ENCODE assay signal across 8 mouse cellular contexts in genomic region chr7:45413113-45413863, GRCm38 (mm10). TPM values are rescaled to one million over a fixed set of nuclear protein-coding genes. Genes with fewer than 3 reads are reported as not detected.
DNase-seq lines count a peak whose midpoint lies in the region; ATAC-seq lines count a peak whose summit lies in the region.

Gene Ntf5, plus strand, starts transcription at chr7:45413695.

- H3K4me3 ChIP-seq in liver, embryonic 12.5 days, result peak within 1 kb of the TSS; percentile 55
- H3K4me3 ChIP-seq in neural tube, embryonic 12.5 days, result peak within 1 kb of the TSS; percentile 43

- H3K36me3 ChIP-seq in liver, embryonic 12.5 days, result no peaks in the 10 kb centered on the region
- no peaks in the 10 kb centered on the region for H3K36me3 ChIP-seq in neural tube, embryonic 12.5 days

- ATAC-seq in liver, embryonic 12.5 days, result no peak
- ATAC-seq in neural tube, embryonic 12.5 days (ENCODE audit: low FRiP score, low read depth), result peak; percentile 35; the same call in 1 of the 2 replicates

- H3K9me3 ChIP-seq in liver, embryonic 12.5 days (replicated peaks), result no peaks in the 10 kb centered on the region
- no peaks in the 10 kb centered on the region for H3K9me3 ChIP-seq in neural tube, embryonic 12.5 days

- H3K4me1 ChIP-seq in liver, embryonic 12.5 days, result peaks cover 28% of the 10 kb centered on the region
- peaks cover 16% of the 10 kb centered on the region for H3K4me1 ChIP-seq in neural tube, embryonic 12.5 days

- DNase-seq in gastrocnemius, postnatal 25 days, result peak; percentile 64
- no peak for DNase-seq in gastrocnemius, postnatal 4 days (ENCODE audit: low spot score in 2 of 2)
- peak; percentile 76 for DNase-seq in ZHBTc4 (ENCODE audit: low read depth, low spot score)
- DNase-seq in heart, postnatal 14 days, result peak; percentile 45 to 46
- DNase-seq in cerebellum, postnatal 4 days (ENCODE audit: low spot score in 2 of 2), result no peak
- no peak for DNase-seq in left cerebral cortex, adult 9 months (ENCODE audit: low spot score in 2 of 2)

- intact Hi-C loops in heart, postnatal 14 days (cut with DNase I), result no loop called here

- peak within 1 kb of the TSS; percentile 53 for H3K9ac ChIP-seq in liver, embryonic 12.5 days
- peak within 1 kb of the TSS; percentile 56 for H3K9ac ChIP-seq in neural tube, embryonic 12.5 days

- H3K27ac ChIP-seq in liver, embryonic 12.5 days, result peak within 1 kb of the TSS; percentile 58
- no peak within 1 kb of the TSS for H3K27ac ChIP-seq in neural tube, embryonic 12.5 days

- peaks cover 100% of the 10 kb centered on the region for H3K27me3 ChIP-seq in liver, embryonic 12.5 days (replicated peaks)
- H3K27me3 ChIP-seq in neural tube, embryonic 12.5 days (replicated peaks), result peaks cover 97% of the 10 kb centered on the region

- peak within 1 kb of the TSS; percentile 75 for H3K4me2 ChIP-seq in liver, embryonic 12.5 days
- peak within 1 kb of the TSS; percentile 82 for H3K4me2 ChIP-seq in neural tube, embryonic 12.5 days (replicated peaks)

- WGBS in liver, embryonic 12.5 days (ENCODE audit: insufficient replicate concordance), result 3% methylated on average over 45 of the region's 45 CpGs
- WGBS in neural tube, embryonic 12.5 days, result 3% methylated on average over 45 of the region's 45 CpGs

RNA-seq across cellular contexts. Expression of gene Ntf5, which starts in this region (rescaled TPM):
- total RNA-seq in gastrocnemius, postnatal 25 days (2021), result 1 to 10 TPM; 3.9 to 6.6 TPM
- under 1 TPM; 0.61 to 0.98 TPM for total RNA-seq in gastrocnemius, postnatal 4 days (2021)
- total RNA-seq in heart, postnatal 14 days (2021), result under 1 TPM in 1 of 2 experiments, not detected in 1; 0.14 TPM
- polyA plus RNA-seq in liver, embryonic 12.5 days (2016; fragmentation: Nextera tagmentation; extraction: Ambion mirVana), result 0.81 and 0.87 TPM in 2 replicates
- polyA plus RNA-seq in neural tube, embryonic 12.5 days (2016; fragmentation: Nextera tagmentation; extraction: Ambion mirVana), result 0.57 and 0.65 TPM in 2 replicates

Comparison
In these comparisons a context has a peak if more than half of its experiments do, and no peak if none do; other contexts are left out.
1. DNase-seq: peak in gastrocnemius, postnatal 25 days (single experiment) and ZHBTc4 (single experiment); none in gastrocnemius, postnatal 4 days (0 of 2), cerebellum, postnatal 4 days (0 of 2) and left cerebral cortex, adult 9 months (0 of 2).
2. Peak in DNase-seq in heart, postnatal 14 days; RNA of the gene not detected or under 1 TPM.
3. Peak in ATAC-seq, H3K4me3 ChIP-seq, H3K9ac ChIP-seq and H3K4me2 ChIP-seq in neural tube, embryonic 12.5 days; RNA of the gene not detected or under 1 TPM.